Comparison of ENCODE assay signal across 8 mouse cellular contexts in genomic region chr11:101919660-101920059, GRCm38 (mm10). TPM values are rescaled to one million over a fixed set of nuclear protein-coding genes. Genes with fewer than 3 reads are reported as not detected.
DNase-seq lines count a peak whose midpoint lies in the region; ATAC-seq and TF ChIP-seq lines count a peak whose summit lies in the region.

No protein-coding gene starts in this region.

- H3K36me3 ChIP-seq in hindbrain, embryonic 11.5 days (ENCODE audit: control insufficient read depth, insufficient read depth, low read length): no peaks in the 10 kb centered on the region
- H3K36me3 ChIP-seq in hindbrain, embryonic 13.5 days: no peaks in the 10 kb centered on the region
- H3K36me3 ChIP-seq in intestine, embryonic 16.5 days (ENCODE audit: control insufficient read depth, insufficient read depth, low read length): no peaks in the 10 kb centered on the region
- H3K36me3 ChIP-seq in midbrain, postnatal 0 days (ENCODE audit: insufficient read depth, low read length): no peaks in the 10 kb centered on the region
- H3K36me3 ChIP-seq in splenic B cell, adult 2 months (ENCODE audit: control insufficient read depth, insufficient read depth, low read length, poor library complexity, severe bottlenecking): no peaks in the 10 kb centered on the region

- no peak overlapping the region for H3K27ac ChIP-seq in hindbrain, embryonic 11.5 days (ENCODE audit: low read depth, low read length)
- H3K27ac ChIP-seq in hindbrain, embryonic 13.5 days: no peak overlapping the region
- no peak overlapping the region for H3K27ac ChIP-seq in intestine, embryonic 16.5 days (ENCODE audit: low read length)
- no peak overlapping the region for H3K27ac ChIP-seq in midbrain, postnatal 0 days (ENCODE audit: low read depth, low read length)

- peak; percentile 99 for TF ChIP-seq CTCF in midbrain, postnatal 0 days (IDR thresholded peaks at IDR 0.05)

- no peak overlapping the region for H3K4me2 ChIP-seq in hindbrain, embryonic 11.5 days (replicated peaks; ENCODE audit: low read depth, low read length)
- H3K4me2 ChIP-seq in hindbrain, embryonic 13.5 days: no peak overlapping the region
- no peak overlapping the region for H3K4me2 ChIP-seq in intestine, embryonic 16.5 days (ENCODE audit: low read depth, low read length)
- no peak overlapping the region for H3K4me2 ChIP-seq in midbrain, postnatal 0 days (ENCODE audit: low read depth, low read length, poor library complexity, severe bottlenecking)

- no peak overlapping the region for H3K9ac ChIP-seq in hindbrain, embryonic 11.5 days (ENCODE audit: low read depth, low read length)
- no peak overlapping the region for H3K9ac ChIP-seq in hindbrain, embryonic 13.5 days
- no peak overlapping the region for H3K9ac ChIP-seq in intestine, embryonic 16.5 days (ENCODE audit: low read depth, low read length)
- no peak overlapping the region for H3K9ac ChIP-seq in midbrain, postnatal 0 days (replicated peaks; ENCODE audit: low read length, poor library complexity, severe bottlenecking)

- no peak; the same call in 1 of the 2 replicates for ATAC-seq in hindbrain, embryonic 11.5 days (ENCODE audit: low FRiP score)
- no peak for ATAC-seq in hindbrain, embryonic 13.5 days (ENCODE audit: low FRiP score)
- peak; percentile 68 for ATAC-seq in intestine, embryonic 16.5 days
- ATAC-seq in midbrain, postnatal 0 days (ENCODE audit: low FRiP score): peak; percentile 68; the same call in 1 of the 2 replicates

- WGBS in hindbrain, embryonic 11.5 days: 2% methylated on average over 6 of the region's 6 CpGs
- 2% methylated on average over 6 of the region's 6 CpGs for WGBS in hindbrain, embryonic 13.5 days
- WGBS in intestine, embryonic 16.5 days: under 1% methylated on average over 6 of the region's 6 CpGs
- 0% methylated on average over 6 of the region's 6 CpGs for WGBS in midbrain, postnatal 0 days

- H3K9me3 ChIP-seq in hindbrain, embryonic 11.5 days (ENCODE audit: control insufficient read depth, low read length): no peaks in the 10 kb centered on the region
- no peaks in the 10 kb centered on the region for H3K9me3 ChIP-seq in hindbrain, embryonic 13.5 days
- H3K9me3 ChIP-seq in intestine, embryonic 16.5 days (ENCODE audit: control insufficient read depth, low read length): no peaks in the 10 kb centered on the region
- H3K9me3 ChIP-seq in midbrain, postnatal 0 days (ENCODE audit: low read length): no peaks in the 10 kb centered on the region

- H3K4me1 ChIP-seq in hindbrain, embryonic 11.5 days (replicated peaks; ENCODE audit: control insufficient read depth, insufficient read depth, low read length): no peaks in the 10 kb centered on the region
- 0 out of 2 replicates have a peak, but pooled peaks cover 4% of the 10 kb centered on the region for H3K4me1 ChIP-seq in hindbrain, embryonic 13.5 days (replicated peaks)
- H3K4me1 ChIP-seq in intestine, embryonic 16.5 days (ENCODE audit: control insufficient read depth, insufficient read depth, low read length): no peaks in the 10 kb centered on the region
- H3K4me1 ChIP-seq in midbrain, postnatal 0 days (ENCODE audit: insufficient read depth, low read length): no peaks in the 10 kb centered on the region

- H3K27me3 ChIP-seq in hindbrain, embryonic 11.5 days (ENCODE audit: control insufficient read depth, insufficient read depth, low read length): no peaks in the 10 kb centered on the region
- H3K27me3 ChIP-seq in hindbrain, embryonic 13.5 days: peaks cover 41% of the 10 kb centered on the region
- 0 out of 2 replicates have a peak, but pooled peaks cover 5% of the 10 kb centered on the region for H3K27me3 ChIP-seq in intestine, embryonic 16.5 days (replicated peaks; ENCODE audit: control insufficient read depth, insufficient read depth, low read length)
- peaks cover 17% of the 10 kb centered on the region for H3K27me3 ChIP-seq in midbrain, postnatal 0 days (ENCODE audit: insufficient read depth, low read length)
- no peaks in the 10 kb centered on the region for H3K27me3 ChIP-seq in splenic B cell, adult 2 months (ENCODE audit: control insufficient read depth, insufficient read depth, low read length, poor library complexity, severe bottlenecking)

- no peak overlapping the region for H3K4me3 ChIP-seq in hindbrain, embryonic 11.5 days (ENCODE audit: low read depth, low read length)
- no peak overlapping the region for H3K4me3 ChIP-seq in hindbrain, embryonic 13.5 days
- no peak overlapping the region for H3K4me3 ChIP-seq in intestine, embryonic 16.5 days (ENCODE audit: low read length)
- H3K4me3 ChIP-seq in midbrain, postnatal 0 days (ENCODE audit: low read depth, low read length): no peak overlapping the region

- intact Hi-C loops in left cerebral cortex, postnatal 10 days (cut with DNase I): no loop called here

- peak; percentile 89 for DNase-seq in hindbrain, embryonic 11.5 days (ENCODE audit: low spot score)
- DNase-seq in cerebellum, postnatal 4 days (ENCODE audit: low spot score in 2 of 2): peak; percentile 79 to 87
- DNase-seq in gastrocnemius, adult 18-20 months (ENCODE audit: low spot score): peak; percentile 80
- DNase-seq in left cerebral cortex, postnatal 10 days (ENCODE audit: extremely low spot score in 1 of 2, low spot score in 2 of 2): peak; percentile 77 to 87
- peak; percentile 88 for DNase-seq in midbrain, postnatal 0 days (ENCODE audit: low spot score)
- DNase-seq in splenic B cell, adult 2 months (ENCODE audit: low read depth, low spot score): peak; percentile 90

RNA-seq across cellular contexts. Expression of gene Meox1, which starts 25.5 kb away (rescaled TPM):
- polyA plus RNA-seq in hindbrain, embryonic 11.5 days (2014; fragmentation: Nextera tagmentation; extraction: Ambion mirVana): 1.2 and 2.1 TPM in 2 replicates
- 0.43 and 0.56 TPM in 2 replicates for polyA plus RNA-seq in hindbrain, embryonic 13.5 days (2015; fragmentation: Nextera tagmentation; extraction: Ambion mirVana)
- total RNA-seq in gastrocnemius, adult 18-20 months (2021): 1 to 10 TPM; 1.3 to 3.8 TPM
- 5.0 and 5.1 TPM in 2 replicates for polyA plus RNA-seq in intestine, embryonic 16.5 days (2015; fragmentation: Nextera tagmentation; extraction: Ambion mirVana)
- total RNA-seq in left cerebral cortex, postnatal 10 days (2021): 1 to 10 TPM; 3.1 to 3.3 TPM
- 0.66 and 1.0 TPM in 2 replicates for total RNA-seq in midbrain, postnatal 0 days (2014; rRNA removed)
- polyA plus RNA-seq in midbrain, postnatal 0 days (2015; fragmentation: Nextera tagmentation; extraction: Ambion mirVana): 0.83 and 1.2 TPM in 2 replicates

RNA-seq across cellular contexts. Expression of gene Sost, which starts 47.2 kb away (rescaled TPM):
- polyA plus RNA-seq in hindbrain, embryonic 11.5 days (2014; fragmentation: Nextera tagmentation; extraction: Ambion mirVana): 0.11 and 0.31 TPM in 2 replicates
- polyA plus RNA-seq in hindbrain, embryonic 13.5 days (2015; fragmentation: Nextera tagmentation; extraction: Ambion mirVana): 0.42 TPM in 1 of 2 replicates, not detected in the other
- not detected for total RNA-seq in gastrocnemius, adult 18-20 months (2021)
- 0.12 TPM in 1 of 2 replicates, not detected in the other for polyA plus RNA-seq in intestine, embryonic 16.5 days (2015; fragmentation: Nextera tagmentation; extraction: Ambion mirVana)
- not detected for total RNA-seq in left cerebral cortex, postnatal 10 days (2021)
- 0.11 TPM in 1 of 2 replicates, not detected in the other for total RNA-seq in midbrain, postnatal 0 days (2014; rRNA removed)
- polyA plus RNA-seq in midbrain, postnatal 0 days (2015; fragmentation: Nextera tagmentation; extraction: Ambion mirVana): 0.12 TPM in 1 of 2 replicates, not detected in the other

Comparison
In these comparisons a context has a peak if more than half of its experiments do, and no peak if none do; other contexts are left out.
1. ATAC-seq: peak in intestine, embryonic 16.5 days (single experiment) and midbrain, postnatal 0 days (single experiment); none in hindbrain, embryonic 11.5 days (single experiment) and hindbrain, embryonic 13.5 days (single experiment).
2. Peak in every context shown above with its lines, with median percentiles within 50 percentile points of each other: DNase-seq.